Mouse (Mus musculus) midbrain, embryonic 12.5 days (tissue): ENCODE measurements around the gene Klf7. TPM values are rescaled to one million over a fixed set of nuclear protein-coding genes. Genes with fewer than 3 reads are reported as not detected.

Source experiments
- ATAC-seq: fragments of 200-750 bp; cut with Nextera tagmentation; 2 replicates; pipeline ENCODE4 v1.8.0; 2017; ENCODE audit warnings: low read depth, moderate TSS enrichment, moderate library complexity; ENCODE audit not compliant: low FRiP score
- H3K27ac ChIP-seq: fragments of 300-500 bp; sonication (generic); replicated peaks from 2 replicates; pipeline ENCODE4 v1.5.1; 2016; ENCODE audit warnings: mild to moderate bottlenecking
- H3K27me3 ChIP-seq: fragments of 300-500 bp; sonication (generic); 2 replicates; pipeline ENCODE4 v1.6.1; 2016; ENCODE audit warnings: mild to moderate bottlenecking
- H3K36me3 ChIP-seq: fragments of 300-500 bp; sonication (generic); 2 replicates; pipeline ENCODE4 v1.6.1; 2016
- H3K4me1 ChIP-seq: fragments of 300-500 bp; sonication (generic); 2 replicates; pipeline ENCODE4 v1.6.1; 2016
- H3K4me2 ChIP-seq: fragments of 300-500 bp; sonication (generic); replicated peaks from 2 replicates; pipeline ENCODE4 v1.6.1; 2016; ENCODE audit warnings: mild to moderate bottlenecking, moderate library complexity
- H3K4me3 ChIP-seq: fragments of 300-500 bp; sonication (generic); 2 replicates; pipeline ENCODE4 v1.5.1; 2016; ENCODE audit warnings: mild to moderate bottlenecking
- H3K9ac ChIP-seq: fragments of 300-500 bp; sonication (generic); replicated peaks from 2 replicates; pipeline ENCODE4 v1.6.1; 2016; ENCODE audit warnings: mild to moderate bottlenecking, moderate library complexity
- H3K9me3 ChIP-seq: fragments of 300-500 bp; sonication (generic); 2 replicates; pipeline ENCODE4 v1.6.1; 2016; ENCODE audit warnings: mild to moderate bottlenecking
- WGBS: fragments of 180-500 bp; shearing (Covaris S2); methylation state at CpG from one replicate; pipeline ENCODE4 v1.1.7; 2016; 5-methylcytosine and 5-hydroxymethylcytosine counted together
- polyA plus RNA-seq: library from polyadenylated mRNA; unstranded; fragments of >200 nt; fragmentation: Nextera tagmentation; extraction: Ambion mirVana; gene quantifications from 2 replicates; pipeline ENCODE4 v1.2.1, GENCODE M21; 2016

Klf7 gene
- polyA plus RNA-seq: 40.8 and 41.1 TPM in 2 replicates

- H3K36me3 ChIP-seq: no peaks in the 10 kb centered on the region
- peak within 1 kb of the TSS; percentile 99 for H3K9ac ChIP-seq
- peak within 1 kb of the TSS; percentile 100 for H3K27ac ChIP-seq
- H3K4me2 ChIP-seq: peak within 1 kb of the TSS; percentile 67
- H3K4me3 ChIP-seq: peak within 1 kb of the TSS; percentile 69
- no peaks in the 10 kb centered on the region for H3K9me3 ChIP-seq
- no peaks in the 10 kb centered on the region for H3K27me3 ChIP-seq
- H3K4me1 ChIP-seq: peaks cover 23% of the 10 kb centered on the region
- peak; percentile 98 for ATAC-seq
- under 1% methylated on average over 82 of the region's 82 CpGs for WGBS
These were observed at the start of gene Klf7 for GRCm38 (mm10) chr1:64121559-64122465. Klf7 (minus strand) TSS chr1:64122282.

DNA sequence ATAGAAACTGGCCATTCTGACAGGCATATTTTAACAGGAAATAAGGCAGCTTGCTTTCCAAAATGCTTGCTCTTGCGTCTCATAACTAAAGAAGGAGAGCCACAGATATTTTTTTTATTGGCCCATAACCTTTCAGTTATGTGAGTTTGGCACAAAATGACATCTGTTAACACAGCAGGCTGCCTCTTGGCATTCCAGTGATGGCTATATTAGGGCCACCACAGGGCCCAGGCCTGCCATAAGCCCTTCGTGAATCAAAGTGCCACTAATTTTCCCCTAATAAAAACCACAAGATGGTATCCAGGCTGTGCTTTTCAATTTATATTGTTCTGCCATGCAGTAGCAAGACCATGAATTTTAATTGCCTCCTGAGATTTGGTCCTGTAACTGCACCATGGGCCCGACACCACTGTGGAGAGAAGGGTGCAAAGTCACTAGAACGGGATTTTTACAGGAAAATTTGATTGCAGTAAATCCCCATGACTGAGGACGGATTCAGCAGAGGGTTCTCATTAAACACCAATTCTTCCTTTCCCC is 42.5 kb upstream of the Klf7 start:
- Histone ChIP-seq H3K4me1 (no peaks in the 10 kb centered on the region), H3K9me3 (no peaks in the 10 kb centered on the region), H3K27ac (no peak overlapping the region), H3K4me3 (no peak overlapping the region), H3K9ac (no peak overlapping the region), H3K27me3 (no peaks in the 10 kb centered on the region), H3K4me2 (no peak overlapping the region), H3K36me3 (no peaks in the 10 kb centered on the region)
- 61% methylated on average over 5 of the region's 5 CpGs for WGBS
- ATAC-seq: no peak

DNA sequence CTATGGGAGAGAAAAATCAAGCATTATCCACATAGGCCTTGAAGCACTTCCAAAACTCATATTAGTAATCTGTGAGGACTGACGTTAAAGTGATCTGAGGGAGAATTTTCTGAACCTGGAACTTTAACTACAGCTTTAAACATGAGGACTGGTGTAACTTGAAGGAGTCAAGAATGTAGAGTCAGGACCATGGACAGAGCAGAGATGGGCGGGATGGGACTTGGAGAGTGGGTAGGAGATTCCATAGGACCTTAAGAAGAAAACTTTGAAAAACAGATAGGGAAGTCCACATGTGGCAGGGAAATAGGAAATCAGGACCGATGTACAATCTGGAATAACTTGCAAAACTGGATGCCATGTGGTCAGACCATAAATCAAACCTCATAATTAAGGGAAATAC is 36.7 kb upstream of the Klf7 start:
- ATAC-seq: no peak
- 60% methylated on average over 3 of the region's 3 CpGs for whole genome bisulfite sequencing
- no peaks in the 10 kb centered on the region for H3K27me3 ChIP-seq
- H3K9ac ChIP-seq: no peak overlapping the region
- no peaks in the 10 kb centered on the region for H3K9me3 ChIP-seq
- no peak overlapping the region for H3K4me2 ChIP-seq
- no peaks in the 10 kb centered on the region for H3K36me3 ChIP-seq
- H3K4me3 ChIP-seq: no peak overlapping the region
- no peaks in the 10 kb centered on the region for H3K4me1 ChIP-seq
- H3K27ac ChIP-seq: no peak overlapping the region

GRCm38 (mm10) chr1:64149185-64149584 is 27.1 kb upstream of the Klf7 start:
- Histone ChIP-seq H3K4me1 (no peaks in the 10 kb centered on the region), H3K9ac (no peak overlapping the region), H3K36me3 (no peaks in the 10 kb centered on the region), H3K27me3 (no peaks in the 10 kb centered on the region), H3K27ac (no peak overlapping the region), H3K9me3 (no peaks in the 10 kb centered on the region), H3K4me2 (no peak overlapping the region), H3K4me3 (no peak overlapping the region)
- no peak for ATAC-seq
- 81% methylated on average over 3 of the region's 3 CpGs for WGBS

DNA sequence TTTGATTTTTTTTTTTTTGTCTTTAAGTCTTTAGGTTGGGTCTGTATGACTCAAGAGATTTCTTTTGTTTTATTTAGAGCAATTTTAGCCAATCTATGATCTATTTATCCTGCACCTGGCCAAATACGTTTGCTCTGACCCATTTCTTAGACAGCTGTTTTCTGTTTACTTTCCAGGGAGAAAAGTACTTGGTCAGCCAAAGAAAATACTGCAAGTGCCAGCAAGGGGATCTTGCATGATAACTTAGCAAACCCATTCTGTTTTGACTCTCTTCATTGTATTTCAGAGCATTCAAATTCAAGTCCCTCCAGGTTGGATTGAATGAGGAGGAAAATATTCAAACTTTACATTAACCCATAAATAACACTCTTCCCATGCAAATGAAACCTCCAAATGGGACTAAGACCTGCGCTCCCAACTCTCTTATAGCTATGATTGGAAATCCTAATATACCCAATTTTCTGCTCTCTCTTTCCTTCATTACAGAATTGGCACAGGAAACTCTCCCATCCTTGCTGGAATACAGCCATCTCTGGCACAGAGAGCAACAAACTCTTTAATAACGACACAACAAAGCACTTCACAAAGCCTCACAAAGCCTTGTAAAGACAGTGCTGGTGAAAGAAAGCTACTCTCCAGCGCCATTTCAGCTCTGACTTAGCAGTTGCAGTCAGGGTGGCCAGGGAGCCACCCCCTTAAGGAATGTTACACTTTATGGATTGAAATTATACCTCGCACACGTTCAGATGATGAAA is 20.8 kb upstream of the Klf7 start:
- ATAC-seq: no peak
- Histone ChIP-seq H3K36me3 (no peaks in the 10 kb centered on the region), H3K4me2 (no peak overlapping the region), H3K9ac (no peak overlapping the region), H3K4me3 (no peak overlapping the region), H3K4me1 (no peaks in the 10 kb centered on the region), H3K27ac (no peak overlapping the region), H3K27me3 (no peaks in the 10 kb centered on the region), H3K9me3 (no peaks in the 10 kb centered on the region)
- 59% methylated on average over 6 of the region's 6 CpGs for WGBS

GRCm38 (mm10) chr1:64134439-64134838 is 12.4 kb upstream of the Klf7 start:
- no peak for ATAC-seq
- H3K4me2 ChIP-seq: no peak overlapping the region
- no peaks in the 10 kb centered on the region for H3K4me1 ChIP-seq
- H3K9me3 ChIP-seq: no peaks in the 10 kb centered on the region
- no peak overlapping the region for H3K4me3 ChIP-seq
- no peak overlapping the region for H3K9ac ChIP-seq
- 100% methylated on average over 1 of the region's 1 CpGs for WGBS
- H3K27ac ChIP-seq: no peak overlapping the region
- no peaks in the 10 kb centered on the region for H3K36me3 ChIP-seq
- H3K27me3 ChIP-seq: no peaks in the 10 kb centered on the region

GRCm38 (mm10) chr1:64126822-64127221 is 4.7 kb upstream of the Klf7 start:
- Histone ChIP-seq H3K27me3 (no peaks in the 10 kb centered on the region), H3K36me3 (no peaks in the 10 kb centered on the region), H3K4me1 (no peaks in the 10 kb centered on the region; the same call in 1 of the 2 replicates), H3K9ac (no peak overlapping the region), H3K9me3 (no peaks in the 10 kb centered on the region), H3K27ac (no peak overlapping the region), H3K4me3 (no peak overlapping the region), H3K4me2 (no peak overlapping the region)
- WGBS: 79% methylated on average over 2 of the region's 2 CpGs
- no peak for ATAC-seq

GRCm38 (mm10) chr1:64122466-64122830 is 366 bp upstream of the Klf7 start:
- Histone ChIP-seq H3K9ac (peak overlapping the region; percentile 99), H3K27ac (peak overlapping the region; percentile 100), H3K36me3 (no peaks in the 10 kb centered on the region), H3K9me3 (no peaks in the 10 kb centered on the region), H3K4me1 (peaks cover 18% of the 10 kb centered on the region), H3K4me2 (peak overlapping the region; percentile 67), H3K4me3 (peak overlapping the region; percentile 69), H3K27me3 (no peaks in the 10 kb centered on the region)
- WGBS: 20% methylated on average over 9 of the region's 9 CpGs
- ATAC-seq: no peak

GRCm38 (mm10) chr1:64120811-64121515 is 1.1 kb downstream of the Klf7 start:
- peak overlapping the region; percentile 99 for H3K9ac ChIP-seq
- peak overlapping the region; percentile 69 for H3K4me3 ChIP-seq
- peak; percentile 64 for ATAC-seq
- under 1% methylated on average over 24 of the region's 25 CpGs for WGBS
- peak overlapping the region; percentile 100 for H3K27ac ChIP-seq
- no peaks in the 10 kb centered on the region for H3K36me3 ChIP-seq
- peaks cover 31% of the 10 kb centered on the region for H3K4me1 ChIP-seq
- no peaks in the 10 kb centered on the region for H3K27me3 ChIP-seq
- H3K9me3 ChIP-seq: no peaks in the 10 kb centered on the region
- peak overlapping the region; percentile 67 for H3K4me2 ChIP-seq

DNA sequence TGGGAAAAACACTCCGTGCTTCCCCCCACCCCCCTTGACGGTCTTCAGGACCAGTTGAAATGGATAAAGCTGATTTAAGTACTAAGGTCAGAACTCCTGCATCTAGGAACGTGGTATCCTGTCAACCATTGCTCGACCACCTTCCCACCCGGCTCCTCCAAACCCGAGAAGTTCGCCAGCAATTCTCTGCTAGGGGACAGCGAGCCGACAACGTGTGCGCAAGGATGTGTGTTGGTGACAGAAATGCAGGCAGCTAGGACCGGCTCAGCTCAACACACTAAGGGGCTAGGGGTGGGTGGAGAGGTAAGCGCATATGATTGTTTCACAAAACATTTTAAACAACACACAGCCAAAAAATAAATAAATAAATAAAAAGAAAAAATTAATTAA is 1.7 kb downstream of the Klf7 start:
- Histone ChIP-seq H3K4me2 (peak overlapping the region; percentile 67), H3K4me1 (peaks cover 36% of the 10 kb centered on the region), H3K27ac (peak overlapping the region; percentile 100), H3K4me3 (peak overlapping the region; percentile 69), H3K27me3 (no peaks in the 10 kb centered on the region), H3K36me3 (no peaks in the 10 kb centered on the region), H3K9me3 (no peaks in the 10 kb centered on the region), H3K9ac (peak overlapping the region; percentile 99)
- WGBS: under 1% methylated on average over 13 of the region's 13 CpGs
- ATAC-seq: no peak

DNA sequence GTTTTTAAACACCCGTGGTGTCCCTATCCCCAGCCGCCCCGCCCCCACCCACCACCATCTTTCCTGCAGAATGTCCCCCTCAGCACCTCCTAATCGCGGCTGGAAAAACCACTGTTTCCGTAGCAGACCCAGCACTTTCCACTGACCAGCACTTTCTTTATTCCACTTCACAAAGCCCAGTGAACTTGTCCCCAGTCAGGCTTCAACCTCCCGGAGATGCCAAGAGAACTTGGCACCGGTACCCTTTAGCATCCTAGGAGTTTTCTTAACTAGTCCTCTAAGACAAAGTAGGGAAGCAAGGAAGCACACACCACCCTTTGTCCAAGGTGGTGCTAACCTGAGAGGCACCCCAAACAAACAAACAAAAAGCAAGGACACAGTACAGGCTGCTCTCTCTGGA is 2.2 kb downstream of the Klf7 start:
- WGBS: 3% methylated on average over 8 of the region's 8 CpGs
- no peak for ATAC-seq
- Histone ChIP-seq H3K9ac (peak overlapping the region; percentile 99), H3K27me3 (no peaks in the 10 kb centered on the region), H3K27ac (peak overlapping the region; percentile 100), H3K4me1 (peaks cover 40% of the 10 kb centered on the region), H3K4me3 (peak overlapping the region; percentile 69), H3K9me3 (no peaks in the 10 kb centered on the region), H3K4me2 (peak overlapping the region; percentile 67), H3K36me3 (no peaks in the 10 kb centered on the region)
